10 mouse cellular contexts compared by ENCODE assay signal in the genomic region with DNA sequence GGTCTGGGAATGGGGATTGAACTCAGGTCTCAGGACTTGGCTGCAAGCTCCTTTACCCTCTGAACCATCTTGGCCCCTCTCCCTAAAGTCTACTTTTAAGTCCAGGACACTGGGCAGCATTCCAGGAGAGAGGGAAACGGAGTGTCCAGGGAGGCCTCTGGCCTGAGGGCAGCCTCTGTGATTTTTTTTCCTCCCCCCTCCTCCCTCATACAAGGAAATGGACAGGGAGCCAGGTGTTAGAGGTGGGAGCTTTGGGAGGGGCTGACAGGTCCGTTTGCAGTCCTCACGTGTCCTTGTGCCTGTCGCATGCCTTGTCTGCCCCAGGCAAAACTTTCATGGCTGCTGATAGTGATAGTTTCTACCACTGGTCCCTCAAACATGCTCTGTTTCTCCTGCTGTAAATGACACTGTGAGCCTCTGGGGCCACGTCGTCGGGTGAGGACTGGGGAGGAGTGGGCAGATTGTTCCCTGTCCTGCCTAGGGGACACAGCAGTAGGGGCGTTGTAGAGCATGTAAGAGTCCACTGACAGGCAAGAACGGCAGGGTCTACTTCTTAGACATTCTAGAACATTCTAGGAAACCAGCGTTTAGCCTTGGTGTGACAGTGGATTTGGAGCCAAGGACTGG. TPM values are rescaled to one million over a fixed set of nuclear protein-coding genes. Genes with fewer than 3 reads are reported as not detected.
DNase-seq lines count a peak whose midpoint lies in the region; ATAC-seq lines count a peak whose summit lies in the region.
"Had no signal": no experiment of that assay in that cellular context is flagged by ENCODE, and none has a peak within 500 bp of the region (broad histone marks: within the 10 kb centered on the region; RNA-seq: fewer than 3 reads in every experiment).

No protein-coding gene starts in this region.

- no peaks in the 10 kb centered on the region for H3K27me3 ChIP-seq in lung, embryonic 16.5 days (ENCODE audit: control insufficient read depth, insufficient read depth, low read depth, low read length)
- H3K27me3 ChIP-seq in forebrain, embryonic 13.5 days, result no peaks in the 10 kb centered on the region
- H3K27me3 ChIP-seq in neural tube, embryonic 14.5 days (ENCODE audit: control insufficient read depth, insufficient read depth, low read length), result no peaks in the 10 kb centered on the region

- peak overlapping the region; percentile 50 for H3K9ac ChIP-seq in lung, embryonic 16.5 days (ENCODE audit: low read length)
- H3K9ac ChIP-seq in forebrain, embryonic 13.5 days, result peak overlapping the region; percentile 8; the same call in 1 of the 2 replicates
- peak overlapping the region; percentile 25; the same call in 1 of the 2 replicates for H3K9ac ChIP-seq in neural tube, embryonic 14.5 days (replicated peaks; ENCODE audit: low read depth, low read length)

- no peak for ATAC-seq in lung, embryonic 16.5 days (ENCODE audit: low read depth)
- ATAC-seq in forebrain, embryonic 13.5 days, result no peak
- ATAC-seq in neural tube, embryonic 14.5 days (ENCODE audit: low read depth), result no peak

- 34% methylated on average over 10 of the region's 10 CpGs for WGBS in lung, embryonic 16.5 days
- WGBS in forebrain, embryonic 13.5 days, result 83% methylated on average over 10 of the region's 10 CpGs
- 79% methylated on average over 10 of the region's 10 CpGs for WGBS in neural tube, embryonic 14.5 days

- no peaks in the 10 kb centered on the region for H3K9me3 ChIP-seq in lung, embryonic 16.5 days (ENCODE audit: control insufficient read depth, low read length)
- H3K9me3 ChIP-seq in forebrain, embryonic 13.5 days (replicated peaks), result no peaks in the 10 kb centered on the region
- no peaks in the 10 kb centered on the region for H3K9me3 ChIP-seq in neural tube, embryonic 14.5 days (ENCODE audit: control insufficient read depth, low read length)

- no peak for DNase-seq in lung, postnatal 36 days
- peak; percentile 86 for DNase-seq in kidney, postnatal 14 days
- no peak for DNase-seq in layer of hippocampus, adult 18-20 months (ENCODE audit: low spot score in 2 of 2)
- DNase-seq in frontal cortex, adult 2 months (ENCODE audit: extremely low spot score in 1 of 2, low spot score in 1 of 2), result no peak
- DNase-seq in cerebellum, adult 11-12 months, result no peak
- DNase-seq: right cerebral cortex, postnatal 4 days had no signal

- H3K4me2 ChIP-seq in lung, embryonic 16.5 days (ENCODE audit: low read depth, low read length), result peak overlapping the region; percentile 46
- H3K4me2 ChIP-seq in forebrain, embryonic 13.5 days, result no peak overlapping the region
- no peak overlapping the region for H3K4me2 ChIP-seq in neural tube, embryonic 14.5 days (ENCODE audit: low read depth, low read length)

- peak overlapping the region; percentile 86 for H3K27ac ChIP-seq in lung, embryonic 16.5 days (ENCODE audit: low read length)
- H3K27ac ChIP-seq in forebrain, embryonic 13.5 days, result no peak overlapping the region
- H3K27ac ChIP-seq in neural tube, embryonic 14.5 days (ENCODE audit: low read depth, low read length), result 0 out of 2 replicates have a peak overlapping the region, but pooled peaks have one; percentile 3

- peaks cover 3% of the 10 kb centered on the region; the same call in 1 of the 2 replicates for H3K36me3 ChIP-seq in lung, embryonic 16.5 days (ENCODE audit: control insufficient read depth, insufficient read depth, low read length)
- peaks cover 16% of the 10 kb centered on the region for H3K36me3 ChIP-seq in forebrain, embryonic 13.5 days (ENCODE audit: poor library complexity, severe bottlenecking)
- peaks cover 13% of the 10 kb centered on the region for H3K36me3 ChIP-seq in neural tube, embryonic 14.5 days (ENCODE audit: control insufficient read depth, insufficient read depth, low read length)

- peaks cover 70% of the 10 kb centered on the region for H3K4me1 ChIP-seq in lung, embryonic 16.5 days (replicated peaks; ENCODE audit: control insufficient read depth, insufficient read depth, low read length)
- H3K4me1 ChIP-seq in forebrain, embryonic 13.5 days, result peaks cover 27% of the 10 kb centered on the region
- H3K4me1 ChIP-seq in neural tube, embryonic 14.5 days (ENCODE audit: control insufficient read depth, insufficient read depth, low read length), result peaks cover 25% of the 10 kb centered on the region

- peak overlapping the region; percentile 20 for H3K4me3 ChIP-seq in lung, embryonic 16.5 days (ENCODE audit: low read length)
- H3K4me3 ChIP-seq in forebrain, embryonic 13.5 days, result no peak overlapping the region
- no peak overlapping the region for H3K4me3 ChIP-seq in neural tube, embryonic 14.5 days (ENCODE audit: low read depth, low read length)

RNA-seq across cellular contexts. Expression of a gene that starts 9.6 kb away (rescaled TPM):
- polyA plus RNA-seq in lung, embryonic 16.5 days (2015; fragmentation: Nextera tagmentation; extraction: Ambion mirVana), result 4.1 and 4.8 TPM in 2 replicates
- 2.5 and 3.6 TPM in 2 replicates for polyA plus RNA-seq in forebrain, embryonic 13.5 days (2015; fragmentation: Nextera tagmentation; extraction: Ambion mirVana)
- 3.3 and 5.1 TPM in 2 replicates for polyA plus RNA-seq in neural tube, embryonic 14.5 days (2014; fragmentation: Nextera tagmentation; extraction: Ambion mirVana)
- 1 to 10 TPM; 5.5 to 5.8 TPM for total RNA-seq in layer of hippocampus, adult 18-20 months (2021)
- polyA plus RNA-seq in frontal cortex, adult 2 months (2012; rRNA removed), result 3.6 and 4.1 TPM in 2 replicates

RNA-seq across cellular contexts. Expression of a gene that starts 15.4 kb away (rescaled TPM):
- polyA plus RNA-seq in lung, embryonic 16.5 days (2015; fragmentation: Nextera tagmentation; extraction: Ambion mirVana), result 151 and 155 TPM in 2 replicates
- polyA plus RNA-seq in forebrain, embryonic 13.5 days (2015; fragmentation: Nextera tagmentation; extraction: Ambion mirVana), result 200 and 217 TPM in 2 replicates
- polyA plus RNA-seq in neural tube, embryonic 14.5 days (2014; fragmentation: Nextera tagmentation; extraction: Ambion mirVana), result 253 and 265 TPM in 2 replicates
- total RNA-seq in layer of hippocampus, adult 18-20 months (2021), result 100 to 1,000 TPM; 366 to 401 TPM
- 380 and 385 TPM in 2 replicates for polyA plus RNA-seq in frontal cortex, adult 2 months (2012; rRNA removed)

RNA-seq across cellular contexts. Expression of a gene that starts 19.6 kb away (rescaled TPM):
- polyA plus RNA-seq in lung, embryonic 16.5 days (2015; fragmentation: Nextera tagmentation; extraction: Ambion mirVana), result 1.0 and 1.1 TPM in 2 replicates
- polyA plus RNA-seq in forebrain, embryonic 13.5 days (2015; fragmentation: Nextera tagmentation; extraction: Ambion mirVana), result 1.0 and 1.3 TPM in 2 replicates
- polyA plus RNA-seq in neural tube, embryonic 14.5 days (2014; fragmentation: Nextera tagmentation; extraction: Ambion mirVana), result 2.2 and 2.3 TPM in 2 replicates
- total RNA-seq in layer of hippocampus, adult 18-20 months (2021), result 1 to 10 TPM; 6.7 to 7.8 TPM
- polyA plus RNA-seq in frontal cortex, adult 2 months (2012; rRNA removed), result 10.7 and 11.8 TPM in 2 replicates

RNA-seq across cellular contexts. Expression of a gene that starts 23.6 kb away (rescaled TPM):
- polyA plus RNA-seq in lung, embryonic 16.5 days (2015; fragmentation: Nextera tagmentation; extraction: Ambion mirVana), result 76.7 and 83.0 TPM in 2 replicates
- 80.2 and 94.8 TPM in 2 replicates for polyA plus RNA-seq in forebrain, embryonic 13.5 days (2015; fragmentation: Nextera tagmentation; extraction: Ambion mirVana)
- 87.0 and 103 TPM in 2 replicates for polyA plus RNA-seq in neural tube, embryonic 14.5 days (2014; fragmentation: Nextera tagmentation; extraction: Ambion mirVana)
- total RNA-seq in layer of hippocampus, adult 18-20 months (2021), result 10 to 100 TPM; 40.3 to 42.1 TPM
- polyA plus RNA-seq in frontal cortex, adult 2 months (2012; rRNA removed), result 63.2 and 65.9 TPM in 2 replicates

RNA-seq across cellular contexts. Expression of a gene that starts 25.7 kb away (rescaled TPM):
- 12.8 TPM in 1 of 2 replicates, not detected in the other for polyA plus RNA-seq in lung, embryonic 16.5 days (2015; fragmentation: Nextera tagmentation; extraction: Ambion mirVana)
- polyA plus RNA-seq in forebrain, embryonic 13.5 days (2015; fragmentation: Nextera tagmentation; extraction: Ambion mirVana), result 33.6 TPM in 1 of 2 replicates, not detected in the other
- 5.9 and 9.1 TPM in 2 replicates for polyA plus RNA-seq in neural tube, embryonic 14.5 days (2014; fragmentation: Nextera tagmentation; extraction: Ambion mirVana)
- total RNA-seq in layer of hippocampus, adult 18-20 months (2021), result not detected
- not detected in 2 replicates for polyA plus RNA-seq in frontal cortex, adult 2 months (2012; rRNA removed)
- total RNA-seq: left cerebral cortex, postnatal 4 days had no signal
